Mouse (Mus musculus) heart, embryonic 15.5 days (tissue): ENCODE results near the gene Csrnp1. TPM values are rescaled to one million over a fixed set of nuclear protein-coding genes. Genes with fewer than 3 reads are reported as not detected.

Experiments used
- ATAC-seq: fragments of 200-750 bp; cut with Nextera tagmentation; replicated peaks from 2 replicates; pipeline ENCODE4 v1.8.0; 2017; ENCODE audit warnings: low read depth, moderate TSS enrichment; ENCODE audit not compliant: insufficient number of reproducible peaks, insufficient read depth, low FRiP score
- H3K27ac ChIP-seq: fragments of 300-500 bp; sonication (generic); 2 replicates; pipeline ENCODE4 v1.5.1; 2015; ENCODE audit warnings: mild to moderate bottlenecking, inconsistent platforms
- H3K27me3 ChIP-seq: fragments of 300-500 bp; sonication (generic); 2 replicates; pipeline ENCODE4 v1.6.1; 2015; ENCODE audit warnings: inconsistent platforms
- H3K36me3 ChIP-seq: fragments of 300-500 bp; sonication (generic); 2 replicates; pipeline ENCODE4 v1.6.1; 2015; ENCODE audit warnings: mild to moderate bottlenecking, inconsistent platforms
- H3K4me1 ChIP-seq: fragments of 300-500 bp; sonication (generic); replicated peaks from 2 replicates; pipeline ENCODE4 v1.6.1; 2015; ENCODE audit warnings: inconsistent platforms
- H3K4me2 ChIP-seq: fragments of 300-500 bp; sonication (generic); 2 replicates; pipeline ENCODE4 v1.6.1; 2015; ENCODE audit warnings: inconsistent platforms, mild to moderate bottlenecking, moderate library complexity
- H3K4me3 ChIP-seq: fragments of 300-500 bp; sonication (generic); 2 replicates; pipeline ENCODE4 v1.5.1; 2015; ENCODE audit warnings: mild to moderate bottlenecking, inconsistent platforms
- H3K9ac ChIP-seq: fragments of 300-500 bp; sonication (generic); 2 replicates; pipeline ENCODE4 v1.6.1; 2015; ENCODE audit warnings: mild to moderate bottlenecking, inconsistent platforms
- H3K9me3 ChIP-seq: fragments of 300-500 bp; sonication (generic); replicated peaks from 2 replicates; pipeline ENCODE4 v1.6.1; 2016; ENCODE audit warnings: inconsistent platforms
- WGBS: fragments of 180-500 bp; shearing (Covaris S2); methylation state at CpG from one replicate; pipeline ENCODE4 v1.1.7; 2015; ENCODE audit warnings: mixed read lengths; 5-methylcytosine and 5-hydroxymethylcytosine counted together
- polyA plus RNA-seq: library from polyadenylated mRNA; unstranded; fragments of >200 nt; fragmentation: Nextera tagmentation; extraction: Ambion mirVana; gene quantifications from 2 replicates; pipeline ENCODE4 v1.2.1, GENCODE M21; 2015

The Csrnp1 gene
- polyA plus RNA-seq, 1 experiment from 2014 or later: 6.9 TPM

DNA sequence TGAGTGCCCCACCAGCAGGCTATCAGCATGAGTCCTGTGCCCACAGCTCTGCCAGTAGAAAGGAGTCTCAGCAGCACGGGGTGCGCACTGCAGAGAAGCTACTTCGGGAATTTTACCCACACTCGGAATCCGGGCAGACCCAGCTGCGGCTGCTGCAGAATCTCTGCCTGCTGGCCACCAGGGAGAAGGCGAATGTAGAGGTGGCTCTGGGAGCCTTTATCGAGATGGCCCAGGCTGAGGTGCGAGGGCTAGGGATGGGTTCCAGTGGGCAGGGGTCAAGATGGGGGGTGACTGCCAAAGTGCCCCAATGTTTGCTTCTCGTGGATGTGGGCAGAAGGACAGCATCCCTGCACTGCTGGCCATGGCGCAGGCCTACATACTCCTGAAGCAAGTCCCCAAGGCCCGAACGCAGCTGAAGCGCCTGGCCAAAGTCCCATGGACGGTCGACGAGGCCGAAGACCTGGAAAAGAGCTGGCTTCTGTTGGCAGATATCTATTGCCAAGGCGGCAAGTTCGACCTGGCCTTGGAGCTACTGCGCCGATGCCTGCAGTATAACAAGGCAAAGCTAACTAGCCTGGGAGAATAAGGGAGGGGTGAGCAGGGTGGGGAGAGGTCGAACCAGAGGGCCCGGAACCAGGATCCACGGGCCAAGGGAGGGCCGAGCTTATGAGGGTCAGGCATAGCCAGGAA is 18.1 kb downstream of the Csrnp1 start:
- no peak overlapping the region for H3K9ac ChIP-seq
- H3K4me2 ChIP-seq: no peak overlapping the region
- no peak overlapping the region for H3K4me3 ChIP-seq
- no peaks in the 10 kb centered on the region for H3K27me3 ChIP-seq
- 0 out of 2 replicates have a peak, but pooled peaks cover under 1% of the 10 kb centered on the region for H3K36me3 ChIP-seq
- no peak overlapping the region for H3K27ac ChIP-seq
- WGBS: 86% methylated on average over 26 of the region's 26 CpGs
- peaks cover 38% of the 10 kb centered on the region for H3K4me1 ChIP-seq
- no peak for ATAC-seq
- no peaks in the 10 kb centered on the region for H3K9me3 ChIP-seq

DNA sequence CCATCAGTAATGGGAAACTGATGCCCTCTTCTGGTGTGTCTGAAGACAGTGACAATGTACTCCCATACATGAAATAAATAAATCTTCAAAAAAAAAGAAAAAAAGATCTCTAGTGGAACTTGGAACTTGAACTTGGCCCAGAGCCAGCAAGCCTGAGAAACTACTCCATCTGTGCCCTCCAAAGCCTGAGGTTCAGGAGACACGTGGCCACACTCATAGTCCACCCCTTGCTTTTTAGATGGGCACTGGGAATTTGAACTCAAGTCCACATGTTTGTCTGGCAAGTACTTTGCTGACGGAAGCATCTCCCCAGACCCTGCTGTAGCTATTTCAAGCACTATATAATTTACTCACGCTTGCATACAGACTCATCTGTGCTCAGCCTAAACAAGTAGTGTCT is 19.3 kb downstream of the Csrnp1 start:
- no peak overlapping the region for H3K9ac ChIP-seq
- no peak overlapping the region for H3K27ac ChIP-seq
- ATAC-seq: no peak
- H3K27me3 ChIP-seq: no peaks in the 10 kb centered on the region
- 65% methylated on average over 3 of the region's 3 CpGs for WGBS
- peaks cover 26% of the 10 kb centered on the region for H3K4me1 ChIP-seq
- no peaks in the 10 kb centered on the region for H3K36me3 ChIP-seq
- no peak overlapping the region for H3K4me3 ChIP-seq
- H3K9me3 ChIP-seq: no peaks in the 10 kb centered on the region
- H3K4me2 ChIP-seq: no peak overlapping the region

DNA sequence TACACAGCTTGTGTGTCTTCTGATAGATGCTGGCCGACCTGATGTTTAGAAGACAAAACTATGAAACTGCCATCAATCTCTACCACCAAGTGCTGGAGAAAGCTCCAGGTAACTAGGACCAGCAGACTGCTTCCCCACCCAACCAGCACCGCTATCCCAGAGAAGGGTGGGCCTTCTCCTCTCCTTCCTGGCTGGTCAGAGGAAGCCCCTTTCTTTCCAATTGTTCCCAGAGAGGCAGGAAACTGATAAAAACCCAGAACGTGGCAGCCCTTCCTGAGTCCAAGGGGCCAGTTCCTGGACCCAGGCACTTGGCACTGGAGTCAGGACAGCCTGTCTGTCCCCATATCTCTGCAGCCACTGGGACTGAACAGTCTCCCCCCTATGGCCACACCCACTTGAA is 20.3 kb downstream of the Csrnp1 start:
- H3K9me3 ChIP-seq: no peaks in the 10 kb centered on the region
- no peaks in the 10 kb centered on the region for H3K27me3 ChIP-seq
- no peak; the same call in 1 of the 2 replicates for ATAC-seq
- WGBS: 61% methylated on average over 3 of the region's 3 CpGs
- H3K4me1 ChIP-seq: peaks cover 22% of the 10 kb centered on the region
- no peak overlapping the region for H3K4me2 ChIP-seq
- no peaks in the 10 kb centered on the region for H3K36me3 ChIP-seq
- H3K27ac ChIP-seq: peak overlapping the region; percentile 69
- H3K4me3 ChIP-seq: no peak overlapping the region
- H3K9ac ChIP-seq: no peak overlapping the region

DNA sequence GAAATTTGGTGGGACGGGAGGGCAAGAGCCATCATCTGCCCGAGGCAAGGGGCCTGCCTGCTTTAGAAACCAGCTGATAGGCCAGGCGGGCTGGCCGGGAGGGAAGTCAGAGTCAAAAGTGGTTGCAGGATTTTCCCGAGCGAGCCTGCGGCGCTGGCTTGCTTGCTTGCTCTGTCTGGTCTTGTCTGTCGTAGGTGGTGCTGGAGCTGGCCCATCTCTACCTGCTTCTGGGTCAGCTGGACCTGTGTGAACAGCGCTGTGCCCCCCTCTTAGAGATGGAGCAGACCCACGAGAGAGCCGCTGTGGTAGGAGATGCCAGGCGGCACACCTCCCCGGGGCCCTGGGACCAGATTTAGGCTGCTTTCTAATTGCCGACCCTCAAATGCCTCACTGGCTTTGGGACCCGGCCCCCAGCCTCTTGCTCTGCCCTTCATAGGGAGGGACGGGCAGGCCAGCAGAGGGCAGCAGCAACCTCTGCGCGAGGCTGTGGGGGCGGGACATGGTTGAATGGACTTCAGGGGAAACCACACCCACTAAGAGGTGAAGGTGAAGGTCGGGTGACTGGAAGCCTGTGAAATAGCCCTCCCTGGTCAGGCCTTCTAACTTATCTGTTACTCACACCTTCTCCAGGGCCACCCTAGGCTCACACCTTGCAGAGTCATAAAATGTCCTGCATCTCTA is 21.3 kb downstream of the Csrnp1 start:
- Histone ChIP-seq H3K9ac (peak overlapping the region; percentile 38; the same call in 1 of the 2 replicates), H3K9me3 (no peaks in the 10 kb centered on the region), H3K4me1 (peaks cover 19% of the 10 kb centered on the region), H3K4me2 (peak overlapping the region; percentile 60), H3K27me3 (no peaks in the 10 kb centered on the region), H3K27ac (peak overlapping the region; percentile 49), H3K4me3 (peak overlapping the region; percentile 33), H3K36me3 (no peaks in the 10 kb centered on the region)
- 12% methylated on average over 21 of the region's 21 CpGs for WGBS
- ATAC-seq: peak; percentile 67

DNA sequence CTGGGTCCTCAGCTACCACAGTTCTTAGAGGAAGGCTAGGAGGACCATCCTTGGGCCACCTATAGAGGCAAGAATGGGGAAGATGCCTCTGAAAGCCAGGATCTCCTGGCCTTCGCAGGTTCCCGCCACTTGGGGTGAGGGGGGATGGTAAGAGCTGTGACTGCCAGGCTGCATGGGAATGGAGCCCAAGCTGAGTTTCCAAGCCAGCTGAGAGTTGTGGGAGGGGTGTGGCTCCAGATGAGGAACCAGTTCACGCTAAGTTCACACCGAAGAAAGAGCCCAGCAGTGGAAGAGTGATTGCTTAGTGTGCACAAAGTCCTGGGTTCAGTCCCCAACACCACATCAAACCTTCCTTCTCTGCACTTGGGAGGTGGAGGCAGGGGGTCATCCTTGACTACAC is 22.2 kb downstream of the Csrnp1 start:
- ATAC-seq: no peak
- H3K27ac ChIP-seq: no peak overlapping the region
- no peaks in the 10 kb centered on the region for H3K9me3 ChIP-seq
- H3K4me1 ChIP-seq: peaks cover 19% of the 10 kb centered on the region
- H3K9ac ChIP-seq: no peak overlapping the region
- H3K4me2 ChIP-seq: no peak overlapping the region; the same call in 1 of the 2 replicates
- WGBS: 54% methylated on average over 4 of the region's 4 CpGs
- no peak overlapping the region for H3K4me3 ChIP-seq
- H3K27me3 ChIP-seq: no peaks in the 10 kb centered on the region
- no peaks in the 10 kb centered on the region for H3K36me3 ChIP-seq

DNA sequence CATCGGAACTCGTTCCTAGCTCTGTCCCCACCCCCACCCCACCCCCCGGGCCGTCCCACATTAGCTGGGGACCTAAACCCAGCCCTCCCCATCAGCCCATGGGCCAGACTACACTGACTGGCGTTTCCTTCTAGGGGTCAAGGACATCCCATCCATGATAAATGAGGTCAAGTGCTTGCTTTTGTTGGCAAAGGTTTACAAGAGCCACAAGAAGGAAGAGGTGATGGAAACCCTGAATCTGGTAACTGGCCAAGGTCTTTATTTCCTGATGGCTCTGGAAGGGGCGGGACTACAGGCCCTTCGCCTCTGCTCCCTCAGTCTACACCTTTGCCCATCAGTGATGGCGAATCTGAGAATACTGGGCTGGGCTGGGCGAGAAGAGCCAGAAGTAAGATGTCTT is 25.6 kb downstream of the Csrnp1 start:
- no peaks in the 10 kb centered on the region for H3K36me3 ChIP-seq
- 61% methylated on average over 9 of the region's 9 CpGs for WGBS
- H3K4me3 ChIP-seq: no peak overlapping the region
- no peaks in the 10 kb centered on the region for H3K27me3 ChIP-seq
- H3K9ac ChIP-seq: no peak overlapping the region
- no peak overlapping the region for H3K4me2 ChIP-seq
- no peak for ATAC-seq
- H3K9me3 ChIP-seq: no peaks in the 10 kb centered on the region
- no peak overlapping the region for H3K27ac ChIP-seq
- H3K4me1 ChIP-seq: peaks cover 16% of the 10 kb centered on the region

DNA sequence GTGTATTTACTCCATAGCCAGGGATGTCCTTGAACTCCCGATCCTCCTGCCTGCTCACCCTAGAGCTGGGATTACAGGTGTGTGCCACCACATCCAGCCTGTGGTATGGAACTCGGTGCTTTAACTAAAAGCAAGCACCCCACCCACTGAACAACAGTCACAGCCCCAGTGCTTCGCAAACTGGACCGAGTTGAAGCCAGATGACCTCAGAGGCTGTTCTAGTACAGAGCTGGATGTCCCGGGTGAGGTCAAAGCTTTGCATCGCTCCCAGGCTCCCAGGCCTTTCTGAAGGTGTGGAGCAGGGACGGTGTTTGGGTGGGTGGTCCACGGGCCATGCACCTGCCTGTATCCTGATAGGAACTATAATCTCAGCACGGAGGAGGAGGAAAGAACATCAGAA is 33.1 kb downstream of the Csrnp1 start:
- no peak overlapping the region for H3K9ac ChIP-seq
- no peak for ATAC-seq
- H3K9me3 ChIP-seq: no peaks in the 10 kb centered on the region
- no peak overlapping the region for H3K27ac ChIP-seq
- H3K27me3 ChIP-seq: no peaks in the 10 kb centered on the region
- 80% methylated on average over 9 of the region's 9 CpGs for WGBS
- H3K4me3 ChIP-seq: no peak overlapping the region
- H3K36me3 ChIP-seq: no peaks in the 10 kb centered on the region
- no peaks in the 10 kb centered on the region for H3K4me1 ChIP-seq
- H3K4me2 ChIP-seq: no peak overlapping the region

DNA sequence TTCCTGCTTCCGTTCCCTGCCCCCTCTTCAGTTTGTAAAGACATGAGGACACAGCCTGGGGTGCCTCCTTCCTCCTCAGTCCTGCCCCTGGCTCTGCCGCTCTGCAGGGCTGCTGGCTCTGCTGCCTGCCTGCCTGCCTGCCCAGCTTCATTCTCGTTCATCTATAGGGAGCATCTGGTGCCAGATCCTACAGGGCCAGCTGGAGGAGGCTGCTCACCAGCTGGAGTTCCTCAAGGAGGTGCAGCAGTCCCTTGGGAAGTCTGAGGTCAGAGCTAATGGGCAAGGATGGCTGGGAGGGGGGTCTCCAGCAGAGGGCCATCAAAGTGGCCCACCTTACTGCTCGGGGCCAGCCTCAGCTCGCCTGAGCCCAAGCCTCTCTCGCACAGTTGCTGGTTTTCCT is 34.0 kb downstream of the Csrnp1 start:
- 54% methylated on average over 6 of the region's 6 CpGs for WGBS
- H3K4me2 ChIP-seq: no peak overlapping the region
- ATAC-seq: no peak

DNA sequence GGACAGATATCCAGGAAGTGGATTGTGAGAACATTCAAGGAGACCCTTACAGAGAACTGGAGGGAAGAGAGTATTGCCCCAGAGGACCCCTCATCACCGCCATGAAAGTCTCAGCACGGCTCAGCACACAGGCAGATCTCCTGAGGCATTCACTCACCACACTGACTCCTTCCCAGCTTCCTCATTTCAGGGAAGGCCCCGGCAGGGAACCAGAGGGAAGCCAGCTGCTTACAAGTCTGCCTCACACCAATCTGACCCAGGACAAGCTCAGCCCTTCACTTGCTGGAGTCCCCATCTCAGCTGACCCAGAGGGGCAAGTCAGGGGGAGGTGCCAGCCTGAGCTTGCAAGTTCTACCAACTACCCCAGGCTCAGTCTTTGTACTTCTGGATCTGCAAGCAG is 35.7 kb downstream of the Csrnp1 start:
- ATAC-seq: no peak
- H3K9ac ChIP-seq: no peak overlapping the region
- H3K4me3 ChIP-seq: no peak overlapping the region
- H3K27me3 ChIP-seq: no peaks in the 10 kb centered on the region
- H3K27ac ChIP-seq: no peak overlapping the region
- no peak overlapping the region for H3K4me2 ChIP-seq
- H3K36me3 ChIP-seq: no peaks in the 10 kb centered on the region
- no peaks in the 10 kb centered on the region for H3K4me1 ChIP-seq
- WGBS: 43% methylated on average over 3 of the region's 3 CpGs
- H3K9me3 ChIP-seq: no peaks in the 10 kb centered on the region

More for the DNA sequence above, 34.0 kb downstream of the Csrnp1 start:
- Histone ChIP-seq H3K4me1 (no peaks in the 10 kb centered on the region), H3K36me3 (no peaks in the 10 kb centered on the region), H3K9ac (no peak overlapping the region), H3K9me3 (no peaks in the 10 kb centered on the region), H3K4me3 (no peak overlapping the region), H3K27ac (no peak overlapping the region), H3K27me3 (no peaks in the 10 kb centered on the region)

DNA sequence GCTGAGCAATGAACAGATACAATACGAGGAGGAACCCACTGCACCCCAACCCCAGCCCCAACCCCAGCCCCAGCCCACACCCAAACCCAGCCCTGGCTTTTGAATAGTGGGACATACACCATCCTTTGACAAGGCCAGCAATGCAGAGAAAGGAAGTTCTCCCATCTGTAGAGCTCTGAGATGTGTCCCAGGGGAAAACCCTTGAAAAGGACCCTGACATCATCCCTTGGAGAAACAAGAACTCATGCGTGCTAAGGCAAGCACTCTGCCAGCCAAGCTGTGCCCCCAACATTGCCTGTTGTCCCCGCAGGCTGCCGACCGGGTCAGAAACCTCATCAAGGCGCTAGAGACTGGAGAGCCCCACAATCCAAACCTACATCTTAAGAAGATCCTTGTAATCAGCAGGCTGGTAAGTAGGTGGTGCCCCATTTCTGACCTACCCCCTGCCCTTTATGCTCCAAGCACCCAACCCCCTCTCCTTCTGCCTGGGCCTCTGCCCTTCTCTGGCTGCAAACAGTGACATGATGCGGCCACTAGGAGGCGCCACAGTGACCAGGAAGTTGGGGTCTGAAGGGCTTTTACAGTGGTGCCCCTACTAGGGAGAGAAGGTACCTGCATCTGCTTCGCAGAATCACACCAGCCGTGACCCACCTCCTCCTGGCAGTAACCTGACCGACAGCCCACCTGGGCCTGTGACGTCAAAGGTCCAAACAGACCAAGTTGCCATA is 39.1 kb downstream of the Csrnp1 start:
- 67% methylated on average over 12 of the region's 12 CpGs for WGBS
- no peak overlapping the region for H3K4me2 ChIP-seq
- H3K4me3 ChIP-seq: no peak overlapping the region
- H3K9me3 ChIP-seq: no peaks in the 10 kb centered on the region
- no peaks in the 10 kb centered on the region for H3K4me1 ChIP-seq
- H3K27ac ChIP-seq: no peak overlapping the region
- H3K9ac ChIP-seq: no peak overlapping the region
- H3K27me3 ChIP-seq: no peaks in the 10 kb centered on the region
- no peaks in the 10 kb centered on the region for H3K36me3 ChIP-seq
- ATAC-seq: no peak

DNA sequence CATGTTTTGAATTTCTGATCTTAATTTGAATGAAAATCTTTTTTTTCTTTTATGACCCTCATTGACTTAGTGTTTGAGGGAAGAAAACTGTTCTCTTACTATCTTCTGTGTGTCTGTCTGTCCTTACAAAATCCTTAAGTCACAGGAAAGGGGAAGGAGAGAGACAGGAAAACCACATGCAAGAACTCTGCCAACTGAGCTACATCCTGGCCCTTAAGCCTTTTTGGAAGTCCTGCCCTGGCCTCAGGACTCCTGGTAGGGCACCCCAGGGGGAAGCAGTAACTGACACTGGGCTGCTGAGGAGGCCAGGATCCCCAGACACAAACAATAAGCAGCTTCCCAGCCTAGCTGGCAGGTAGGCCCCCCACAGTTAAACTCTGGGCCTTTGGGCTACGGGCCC is 41.1 kb downstream of the Csrnp1 start:
- H3K9ac ChIP-seq: no peak overlapping the region
- H3K4me1 ChIP-seq: no peaks in the 10 kb centered on the region
- no peaks in the 10 kb centered on the region for H3K27me3 ChIP-seq
- no peak for ATAC-seq
- no peak overlapping the region for H3K27ac ChIP-seq
- H3K4me3 ChIP-seq: no peak overlapping the region
- H3K4me2 ChIP-seq: no peak overlapping the region
- H3K9me3 ChIP-seq: no peaks in the 10 kb centered on the region
- 73% methylated on average over 1 of the region's 1 CpGs for WGBS
- H3K36me3 ChIP-seq: no peaks in the 10 kb centered on the region
